Mouse (Mus musculus): Measurements from ENCODE around the gene Rab4b. TPM values are rescaled to one million over a fixed set of nuclear protein-coding genes. Genes with fewer than 3 reads are reported as not detected.

Rab4b gene
- total RNA-seq, 2 experiments from 2014 or later: 12.0 to 13.7 TPM

DNA sequence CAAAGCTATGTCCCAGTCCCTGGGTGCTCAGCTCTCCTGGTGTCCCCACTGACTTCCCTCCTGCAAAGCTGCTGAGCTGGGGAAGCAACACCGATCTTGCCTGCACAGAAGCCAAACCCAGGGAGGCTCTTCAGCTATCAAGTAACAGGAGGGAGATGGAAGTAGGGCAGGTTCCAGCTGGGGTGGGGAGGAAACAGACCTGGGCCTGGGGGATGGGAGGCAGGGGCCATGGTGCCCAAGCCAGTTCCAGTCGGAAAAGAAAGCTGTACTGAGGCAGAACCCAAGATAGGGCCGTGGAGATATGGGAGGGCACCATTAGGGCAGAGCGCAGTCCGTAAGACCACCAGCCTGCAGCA, 15.3 kb downstream of the Rab4b start:
- intact Hi-C loops (cut with DNase I): no loop called here
- no peak for DNase-seq (ENCODE audit: low spot score)

DNA sequence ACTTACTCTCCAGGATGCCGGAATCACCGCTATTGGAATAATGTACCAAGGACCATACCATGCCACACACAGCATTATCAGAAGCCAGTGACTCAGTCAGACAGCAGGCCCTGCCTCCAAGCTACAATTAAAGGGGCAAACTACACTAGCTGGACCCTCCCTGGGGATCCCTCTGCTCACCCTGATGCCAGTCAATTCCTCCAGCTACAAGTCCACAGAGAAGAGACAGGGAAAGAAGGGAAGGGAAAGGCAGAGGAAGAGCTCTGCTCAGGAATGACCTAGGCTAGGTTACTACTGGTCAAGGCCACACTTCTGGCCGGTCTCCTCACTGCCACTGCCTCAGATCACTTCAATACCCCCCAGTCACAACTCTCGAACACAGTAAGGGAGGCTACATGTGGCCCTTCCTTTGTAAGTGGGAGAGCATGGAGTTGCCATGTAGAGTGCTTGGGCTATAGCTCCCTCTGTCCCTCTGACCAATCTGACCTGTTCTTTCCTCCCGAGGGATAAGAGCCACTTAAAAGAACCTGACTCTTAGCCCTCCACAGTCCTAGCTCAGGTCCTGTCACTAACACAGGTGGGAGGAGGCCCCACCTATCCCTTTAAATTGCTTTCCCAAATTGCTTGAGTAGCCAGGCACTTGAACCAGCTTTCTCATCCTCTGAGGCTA, 15.8 kb downstream of the Rab4b start:
- DNase-seq (ENCODE audit: low spot score): no peak
- intact Hi-C loops (cut with DNase I): no loop called here

DNA sequence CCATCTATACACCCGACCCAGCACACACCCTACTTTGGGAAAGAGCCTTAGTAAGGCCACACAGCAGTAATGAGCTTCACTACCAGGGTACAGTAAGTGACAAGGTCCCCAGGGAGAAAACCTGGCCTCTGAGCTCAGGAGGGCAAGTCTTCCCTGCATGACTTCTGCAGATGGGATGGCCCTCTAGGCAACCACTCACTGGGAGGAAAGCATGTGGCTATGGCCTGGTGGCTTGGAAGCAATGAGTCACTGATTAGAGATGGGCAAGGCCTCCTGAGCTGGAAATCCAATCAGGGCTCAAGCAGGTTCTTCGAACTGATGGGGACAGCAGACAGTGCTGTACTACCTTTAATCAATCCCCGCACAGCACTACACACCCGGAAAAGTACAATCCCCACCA, 17.0 kb downstream of the Rab4b start:
- DNase-seq (ENCODE audit: low spot score): no peak
- intact Hi-C loops (cut with DNase I): no loop called here

DNA sequence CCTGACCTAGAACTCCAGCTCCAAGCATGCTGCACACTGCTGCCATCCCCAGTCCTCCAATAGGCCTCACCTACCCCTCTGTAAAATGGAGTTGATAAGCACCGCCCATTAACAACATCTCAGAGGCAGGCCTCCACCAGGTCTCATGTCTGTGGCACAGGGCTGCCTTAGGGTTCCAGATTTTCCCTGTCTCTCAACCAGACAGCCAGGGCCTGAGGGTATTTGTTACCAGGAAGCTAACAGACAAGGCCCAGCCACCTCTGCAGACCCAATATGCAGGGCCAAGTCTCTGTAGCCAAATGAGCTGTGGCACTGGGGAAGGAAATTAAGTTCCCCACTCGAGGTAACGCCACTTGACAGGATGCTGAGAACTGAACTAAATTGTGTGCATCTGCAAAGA, 17.8 kb downstream of the Rab4b start:
- intact Hi-C loops (cut with DNase I): no loop called here
- DNase-seq (ENCODE audit: low spot score): no peak

DNA sequence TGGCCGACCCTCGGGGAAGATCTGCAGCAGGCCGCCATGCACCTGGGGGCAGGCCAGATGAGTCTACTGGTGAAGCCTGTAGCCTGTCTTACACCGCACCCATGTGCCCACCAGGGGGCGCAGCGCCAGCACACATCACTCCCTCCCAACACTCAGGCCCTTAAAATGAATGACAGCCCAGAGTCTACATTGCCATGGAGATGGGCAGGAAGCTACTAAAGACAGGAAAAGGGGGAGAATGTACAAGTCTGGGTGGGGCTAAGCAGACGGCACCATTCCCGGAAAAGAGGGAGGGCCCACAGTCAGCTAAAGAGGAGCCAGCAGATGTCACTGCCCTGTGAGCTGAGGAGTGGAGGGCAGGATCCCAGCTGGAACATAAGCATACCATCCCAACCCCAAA, 18.8 kb downstream of the Rab4b start:
- intact Hi-C loops (cut with DNase I): loop anchor here (5.0 kb wide), 1 partner anchor 117 kb away; no protein-coding TSS in a partner anchor
- peak; percentile 79 for DNase-seq (ENCODE audit: low spot score)

DNA sequence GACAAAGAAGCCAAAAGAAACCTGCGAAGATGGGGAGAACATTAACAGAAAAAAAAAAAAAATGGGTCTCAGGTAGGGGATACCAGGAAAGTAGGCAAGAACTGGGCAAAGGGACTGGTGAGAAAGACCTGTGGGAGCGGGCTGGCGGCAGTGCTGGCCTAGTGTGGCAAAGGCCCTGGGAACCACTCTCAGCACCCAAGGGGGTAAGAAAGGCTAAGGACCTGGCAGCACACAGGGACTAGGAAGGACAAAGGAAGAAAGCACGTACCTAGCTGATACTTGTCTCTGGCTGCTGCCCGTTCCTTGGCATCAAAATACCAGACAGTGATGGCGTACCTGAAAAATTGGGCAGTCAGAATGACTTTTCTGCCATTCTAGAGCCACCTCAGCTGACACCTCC, 19.4 kb downstream of the Rab4b start:
- no peak for DNase-seq (ENCODE audit: low spot score)
- intact Hi-C loops (cut with DNase I): loop anchor here (5.0 kb wide), 1 partner anchor 118 kb away; no protein-coding TSS in a partner anchor

DNA sequence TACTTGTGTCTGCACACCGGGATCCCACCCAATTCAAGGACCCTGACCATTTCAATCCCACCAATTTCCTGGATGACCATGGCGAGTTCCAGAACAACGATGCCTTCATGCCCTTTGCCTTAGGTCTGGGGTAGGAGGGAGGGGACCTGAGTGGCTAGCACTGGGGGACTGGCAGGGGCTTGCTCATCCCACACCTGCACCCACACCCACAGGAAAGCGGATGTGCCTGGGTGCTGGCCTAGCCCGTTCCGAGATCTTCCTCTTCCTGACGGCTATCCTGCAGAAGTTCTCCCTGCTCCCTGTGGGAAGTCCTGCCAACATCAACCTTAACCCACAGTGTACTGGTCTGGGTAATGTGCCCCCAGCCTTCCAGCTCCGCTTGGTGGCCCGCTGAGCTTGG, 20.5 kb downstream of the Rab4b start:
- no peak for DNase-seq (ENCODE audit: low spot score)
- intact Hi-C loops (cut with DNase I): loop anchor here (5.0 kb wide), 1 partner anchor 119 kb away; no protein-coding TSS in a partner anchor

- intact Hi-C loops (cut with DNase I): loop anchor here (5.0 kb wide), 1 partner anchor 121 kb away; no protein-coding TSS in a partner anchor
- no peak for DNase-seq (ENCODE audit: low spot score)
These were observed 22.7 kb downstream of the Rab4b start for GRCm38 (mm10) chr7:27156005-27156404.

- intact Hi-C loops (cut with DNase I): no loop called here
- DNase-seq (ENCODE audit: low spot score): peak; percentile 49
These were observed 25.4 kb downstream of the Rab4b start, which contains the start of gene Cyp2t4 for GRCm38 (mm10) chr7:27153205-27153764. TSS of gene Cyp2t4 (plus strand) at chr7:27153714.

GRCm38 (mm10) chr7:27136410-27136996, 42.2 kb downstream of the Rab4b start:
- intact Hi-C loops (cut with DNase I): no loop called here
- no peak for DNase-seq (ENCODE audit: low spot score)

DNA sequence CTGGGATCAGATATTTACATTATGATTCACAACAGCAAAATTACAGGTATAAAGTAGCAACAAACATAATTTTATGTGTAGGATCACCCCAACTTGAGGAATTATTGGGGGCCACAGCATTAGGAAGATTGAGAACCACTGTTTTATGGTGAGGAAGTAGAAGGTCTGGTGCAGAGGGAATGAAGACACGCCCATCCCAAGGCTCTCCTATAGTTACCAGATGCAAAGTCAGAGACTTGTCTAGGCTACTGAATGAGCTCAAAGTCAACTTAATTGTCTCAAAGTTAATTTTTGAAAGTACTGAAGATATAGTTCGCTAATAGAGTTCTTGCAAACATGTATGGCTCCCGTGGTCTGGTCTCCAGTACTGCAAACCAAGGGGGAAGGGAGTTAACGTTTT, 44.9 kb downstream of the Rab4b start:
- intact Hi-C loops (cut with DNase I): no loop called here
- no peak for DNase-seq (ENCODE audit: low spot score)

DNA sequence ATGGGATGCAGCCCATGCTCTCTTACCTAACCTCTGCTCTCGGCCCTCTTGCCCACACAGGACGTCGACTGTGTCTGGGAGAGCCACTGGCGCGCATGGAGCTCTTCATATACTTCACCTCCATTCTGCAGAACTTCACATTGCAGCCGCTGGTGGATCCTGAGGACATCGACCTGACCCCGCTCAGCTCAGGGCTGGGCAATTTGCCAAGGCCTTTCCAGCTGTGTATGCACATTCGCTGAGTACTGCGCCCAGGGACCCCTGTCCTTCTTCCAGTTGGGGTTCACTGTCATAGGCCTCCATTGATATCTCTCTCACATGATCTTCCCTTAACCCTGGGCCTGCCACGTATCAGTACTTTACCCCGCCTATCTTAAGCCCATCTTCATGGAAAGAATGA, 45.5 kb downstream of the Rab4b start:
- intact Hi-C loops (cut with DNase I): no loop called here
- no peak for DNase-seq (ENCODE audit: low spot score)

DNA sequence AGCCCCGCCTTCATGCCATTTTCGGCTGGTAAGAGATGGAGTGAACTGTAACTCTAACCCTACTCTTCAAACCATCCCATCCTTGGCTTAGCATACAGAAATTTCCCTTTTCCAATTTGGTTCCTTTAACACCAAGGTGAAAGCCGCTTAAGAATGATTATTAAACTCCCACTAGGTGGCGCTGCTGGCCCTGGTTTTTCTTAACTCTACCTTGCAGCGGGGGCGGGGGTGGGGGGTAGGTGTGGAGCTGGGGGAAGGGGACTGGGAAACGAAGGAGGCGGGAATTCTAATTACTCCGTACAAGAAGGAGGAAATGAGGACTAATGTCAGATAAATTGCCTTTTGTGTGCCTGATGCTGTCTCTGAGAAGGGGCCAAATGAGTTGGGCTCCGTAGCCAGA, 46.1 kb downstream of the Rab4b start:
- DNase-seq (ENCODE audit: low spot score): no peak
- intact Hi-C loops (cut with DNase I): loop anchor here (1.0 kb wide), 1 partner anchor 153 kb away; no protein-coding TSS in a partner anchor

GRCm38 (mm10) chr7:27131387-27131786, 47.3 kb downstream of the Rab4b start:
- no peak for DNase-seq (ENCODE audit: low spot score)
- intact Hi-C loops (cut with DNase I): no loop called here

GRCm38 (mm10) chr7:27130521-27131370, 48.0 kb downstream of the Rab4b start:
- no peak for DNase-seq (ENCODE audit: low spot score)
- intact Hi-C loops (cut with DNase I): no loop called here

- DNase-seq (ENCODE audit: low spot score): no peak
- intact Hi-C loops (cut with DNase I): loop anchor here (10.0 kb wide), 1 partner anchor 355 kb away; no protein-coding TSS in a partner anchor
These were observed 48.9 kb downstream of the Rab4b start for GRCm38 (mm10) chr7:27129811-27130210.

DNA sequence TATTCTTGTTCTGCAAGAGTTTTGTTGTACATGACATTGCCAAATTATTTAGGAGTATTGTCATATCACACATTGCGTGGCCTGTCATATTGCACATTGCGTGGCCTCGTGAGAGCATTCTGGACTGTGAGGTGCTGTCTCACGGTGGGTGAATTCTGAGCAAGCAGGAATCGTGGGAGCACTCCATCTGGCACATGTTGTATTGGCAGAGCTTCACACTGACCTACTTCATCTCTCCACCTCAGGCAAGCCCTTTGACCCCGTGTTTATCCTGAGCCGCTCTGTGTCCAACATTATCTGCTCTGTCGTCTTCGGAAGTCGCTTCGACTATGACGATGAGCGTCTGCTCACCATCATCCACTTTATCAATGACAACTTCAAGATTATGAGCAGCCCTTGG, 49.8 kb downstream of the Rab4b start:
- intact Hi-C loops (cut with DNase I): loop anchor here (10.0 kb wide), 1 partner anchor 354 kb away; no protein-coding TSS in a partner anchor
- no peak for DNase-seq (ENCODE audit: low spot score)

- intact Hi-C loops (cut with DNase I): loop anchor here (10.0 kb wide), 1 partner anchor 353 kb away; no protein-coding TSS in a partner anchor
- no peak for DNase-seq (ENCODE audit: low spot score)
These were observed 50.5 kb downstream of the Rab4b start for GRCm38 (mm10) chr7:27128162-27128561.

DNA sequence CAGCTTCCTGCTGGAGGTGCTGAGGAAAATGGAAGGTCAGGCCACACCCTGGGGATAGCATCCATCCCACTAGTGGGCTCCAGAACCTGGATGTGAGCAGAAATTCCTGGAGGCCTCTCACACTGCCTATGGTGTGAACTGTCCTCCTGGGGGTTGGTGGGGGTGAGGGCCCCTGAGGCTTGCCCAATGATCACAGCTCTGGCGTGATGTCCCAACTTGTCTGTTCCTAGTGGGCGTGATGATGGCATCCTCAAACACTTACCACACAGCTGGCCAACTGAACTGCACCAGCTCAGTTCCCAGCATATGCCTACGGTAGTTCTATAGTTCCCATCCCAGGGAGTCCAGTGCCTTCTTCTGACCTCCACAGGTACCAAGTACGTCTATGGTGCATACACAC, 53.7 kb downstream of the Rab4b start:
- intact Hi-C loops (cut with DNase I): loop anchor here (10.0 kb wide), 1 partner anchor 350 kb away; no protein-coding TSS in a partner anchor
- no peak for DNase-seq (ENCODE audit: low spot score)

GRCm38 (mm10) chr7:27124305-27124832, 54.3 kb downstream of the Rab4b start:
- DNase-seq (ENCODE audit: low spot score): no peak
- intact Hi-C loops (cut with DNase I): loop anchor here (10.0 kb wide), 1 partner anchor 350 kb away; no protein-coding TSS in a partner anchor

All from heart, postnatal 25 days (tissue).